Mouse (Mus musculus) olfactory bulb, adult 2 months (tissue): ENCODE results near the gene Cald1. TPM values are rescaled to one million over a fixed set of nuclear protein-coding genes. Genes with fewer than 3 reads are reported as not detected.

Source experiments
- H3K27ac ChIP-seq: fragments of 200-500 bp; 2 replicates; pipeline ENCODE4 v1.5.1; 2012; ENCODE audit warnings: low read depth, low read length; ENCODE audit not compliant: insufficient read depth
- H3K4me1 ChIP-seq: fragments of 200-500 bp; 2 replicates; pipeline ENCODE4 v1.6.1; 2012; ENCODE audit warnings: low read length; ENCODE audit not compliant: control insufficient read depth, insufficient read depth
- H3K4me3 ChIP-seq: fragments of 200-500 bp; 2 replicates; pipeline ENCODE4 v1.5.1; 2012; ENCODE audit warnings: mild to moderate bottlenecking, low read depth, low read length, moderate library complexity; ENCODE audit not compliant: insufficient read depth
- CTCF ChIP-seq: fragments of 200-500 bp; IDR thresholded peaks from 2 replicates; pipeline ENCODE4 v1.5.1; 2012; ENCODE audit warnings: low read depth, mild to moderate bottlenecking, low read length, moderate library complexity; ENCODE audit not compliant: insufficient read depth
- POLR2A ChIP-seq: fragments of 200-500 bp; IDR thresholded peaks from 2 replicates; pipeline ENCODE4 v1.6.1; 2012; ENCODE audit warnings: mild to moderate bottlenecking, low read depth, low read length, moderate library complexity; ENCODE audit not compliant: insufficient read depth
- WGBS: fragments of 180-500 bp; shearing (Covaris S2); methylation state at CpG from one replicate; pipeline ENCODE4 v1.1.7; 2018; 5-methylcytosine and 5-hydroxymethylcytosine counted together
- polyA plus RNA-seq: library from polyadenylated mRNA; stranded (reverse); fragments of >200 nt; gene quantifications from 2 replicates; pipeline ENCODE4 v1.2.4, GENCODE M21; 2012; ENCODE audit warnings: low replicate concordance; ENCODE audit not compliant: missing spikeins, insufficient read depth, insufficient read length

Gene Cald1
- polyA plus RNA-seq, 1 experiment = not detected

DNA sequence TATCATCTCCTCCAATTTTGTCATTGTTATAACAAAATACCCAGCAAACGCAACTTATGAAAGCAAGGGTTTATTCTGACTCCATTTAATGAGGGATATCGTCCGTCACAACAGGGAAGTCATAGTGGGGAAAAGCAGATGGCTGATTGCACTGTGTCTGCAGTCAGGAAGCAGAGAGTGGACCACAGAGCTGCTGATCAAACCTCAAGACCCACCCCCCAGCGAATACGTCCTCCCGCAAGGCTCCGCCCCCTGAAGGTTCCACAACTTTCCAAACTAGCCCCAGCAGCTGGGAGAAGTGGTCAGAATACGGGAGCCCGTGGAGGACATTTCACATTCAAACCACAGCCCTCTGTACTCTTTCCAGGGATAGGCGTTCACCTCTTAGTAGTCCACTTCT, 76.6 kb downstream of the Cald1 start:
- Histone ChIP-seq H3K4me1 (no peaks in the 10 kb centered on the region), H3K4me3 (no peak overlapping the region), H3K27ac (no peak overlapping the region)
- 75% methylated on average over 10 of the region's 10 CpGs for WGBS
- TF ChIP-seq POLR2A (no peak), CTCF (no peak)

DNA sequence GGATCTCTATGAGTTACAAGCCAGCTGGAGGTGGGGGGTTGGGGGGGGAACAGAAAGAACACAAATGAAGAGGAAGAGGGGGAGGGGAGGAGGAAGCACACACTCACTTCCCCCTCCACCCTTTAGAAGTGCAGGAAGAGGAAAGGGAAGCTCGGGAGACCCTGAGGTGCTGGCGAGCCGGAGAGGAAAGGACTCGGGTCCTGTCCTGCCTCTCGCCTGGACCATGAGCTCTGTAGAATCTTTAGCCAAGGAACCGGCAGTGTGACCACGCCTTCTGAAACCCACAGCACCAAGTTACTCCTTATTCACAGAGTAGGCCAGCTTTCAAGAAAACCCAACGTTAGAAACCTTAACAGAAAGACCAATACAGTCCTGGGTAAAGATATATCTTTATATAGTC, 83.8 kb downstream of the Cald1 start:
- 72% methylated on average over 8 of the region's 8 CpGs for WGBS
- Histone ChIP-seq H3K4me1 (0 out of 2 replicates have a peak, but pooled peaks cover 2% of the 10 kb centered on the region), H3K27ac (no peak overlapping the region), H3K4me3 (no peak overlapping the region)
- TF ChIP-seq CTCF (no peak), POLR2A (no peak)

DNA sequence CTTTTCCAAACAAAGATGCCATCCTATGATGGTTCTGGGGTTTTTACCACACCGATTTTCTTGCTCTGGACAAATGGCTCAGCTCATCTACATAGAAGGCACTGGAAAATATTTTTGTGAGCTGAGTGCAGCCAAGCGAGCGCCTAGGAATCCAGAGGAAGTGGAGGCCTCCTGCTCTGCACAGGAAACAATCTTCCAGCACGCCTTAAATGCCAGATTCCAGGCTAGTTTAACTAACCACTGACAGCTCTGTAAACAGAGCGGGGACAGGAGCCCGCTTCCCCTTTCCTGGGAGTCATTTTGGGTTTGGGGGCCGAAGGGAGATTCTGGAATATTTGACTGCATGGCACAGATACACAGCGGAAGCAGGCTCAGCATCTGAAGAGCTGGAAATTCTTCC, 86.6 kb downstream of the Cald1 start:
- Histone ChIP-seq H3K27ac (no peak overlapping the region), H3K4me3 (no peak overlapping the region), H3K4me1 (0 out of 2 replicates have a peak, but pooled peaks cover 2% of the 10 kb centered on the region)
- no peak for TF ChIP-seq CTCF
- no peak for TF ChIP-seq POLR2A
- 55% methylated on average over 8 of the region's 8 CpGs for WGBS

DNA sequence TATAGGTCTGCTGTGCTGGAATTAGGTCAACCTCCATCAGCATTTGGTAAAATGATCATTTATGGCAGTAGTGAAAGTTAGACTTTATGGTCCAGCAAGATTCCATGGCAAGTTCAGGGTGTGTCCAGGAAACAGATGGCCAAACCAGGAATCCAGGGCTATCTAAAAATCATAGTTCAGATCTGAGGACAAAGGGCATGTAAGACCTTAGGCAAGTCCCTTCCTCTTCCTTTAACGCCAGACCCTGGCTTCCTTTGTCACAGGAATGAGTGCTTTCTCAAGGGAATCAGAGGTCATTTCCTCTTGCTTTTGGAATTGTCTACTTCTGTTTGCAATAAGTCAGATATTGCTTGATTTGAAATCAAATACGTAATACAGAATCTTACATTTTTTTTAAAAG, 90.7 kb downstream of the Cald1 start:
- Histone ChIP-seq H3K4me3 (no peak overlapping the region), H3K27ac (no peak overlapping the region), H3K4me1 (0 out of 2 replicates have a peak, but pooled peaks cover 2% of the 10 kb centered on the region)
- WGBS = 89% methylated on average over 2 of the region's 2 CpGs
- TF ChIP-seq POLR2A = no peak
- no peak for TF ChIP-seq CTCF

DNA sequence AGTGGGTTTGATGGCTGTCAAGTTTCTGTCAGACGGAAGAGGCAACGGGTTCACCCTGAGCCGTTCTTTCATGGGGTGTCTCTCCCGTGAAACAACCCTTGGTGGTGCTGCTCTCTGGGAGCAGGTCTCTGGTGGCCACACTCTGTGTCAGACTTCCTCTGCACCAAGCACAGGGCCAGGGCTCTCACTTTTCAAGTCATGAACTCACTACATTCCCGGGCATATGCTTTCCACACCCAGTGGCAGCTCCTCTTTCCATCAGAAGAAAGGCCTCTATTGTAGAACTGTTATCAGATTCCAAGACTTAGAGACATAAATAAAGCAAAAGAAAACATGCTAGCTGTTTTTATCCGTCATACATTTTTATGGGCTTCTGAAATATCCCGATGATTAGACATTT, 93.1 kb downstream of the Cald1 start:
- Histone ChIP-seq H3K27ac (no peak overlapping the region), H3K4me3 (no peak overlapping the region), H3K4me1 (no peaks in the 10 kb centered on the region)
- WGBS = 75% methylated on average over 7 of the region's 7 CpGs
- no peak for TF ChIP-seq POLR2A
- no peak for TF ChIP-seq CTCF

DNA sequence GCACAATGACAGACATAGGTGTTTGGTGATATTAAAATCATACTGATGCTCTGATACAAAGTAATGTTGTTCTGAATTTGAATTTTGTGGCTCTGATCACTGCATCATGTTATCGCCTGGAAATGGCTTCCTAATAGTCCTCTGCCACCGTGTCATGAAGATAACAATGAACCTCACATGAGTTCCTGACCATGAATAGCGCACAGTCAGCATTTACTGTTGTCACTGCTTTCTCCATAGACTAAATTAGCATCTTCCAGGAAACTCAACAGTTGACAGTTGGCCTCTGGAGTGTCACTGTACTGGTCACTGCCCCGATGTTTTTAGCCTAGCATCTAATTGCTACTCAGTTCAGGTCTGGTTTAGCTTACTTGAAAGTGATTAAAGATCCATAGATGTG, 95.8 kb downstream of the Cald1 start:
- WGBS = 89% methylated on average over 4 of the region's 4 CpGs
- Histone ChIP-seq H3K4me1 (no peaks in the 10 kb centered on the region), H3K4me3 (no peak overlapping the region), H3K27ac (no peak overlapping the region)
- TF ChIP-seq POLR2A (no peak), CTCF (no peak)

DNA sequence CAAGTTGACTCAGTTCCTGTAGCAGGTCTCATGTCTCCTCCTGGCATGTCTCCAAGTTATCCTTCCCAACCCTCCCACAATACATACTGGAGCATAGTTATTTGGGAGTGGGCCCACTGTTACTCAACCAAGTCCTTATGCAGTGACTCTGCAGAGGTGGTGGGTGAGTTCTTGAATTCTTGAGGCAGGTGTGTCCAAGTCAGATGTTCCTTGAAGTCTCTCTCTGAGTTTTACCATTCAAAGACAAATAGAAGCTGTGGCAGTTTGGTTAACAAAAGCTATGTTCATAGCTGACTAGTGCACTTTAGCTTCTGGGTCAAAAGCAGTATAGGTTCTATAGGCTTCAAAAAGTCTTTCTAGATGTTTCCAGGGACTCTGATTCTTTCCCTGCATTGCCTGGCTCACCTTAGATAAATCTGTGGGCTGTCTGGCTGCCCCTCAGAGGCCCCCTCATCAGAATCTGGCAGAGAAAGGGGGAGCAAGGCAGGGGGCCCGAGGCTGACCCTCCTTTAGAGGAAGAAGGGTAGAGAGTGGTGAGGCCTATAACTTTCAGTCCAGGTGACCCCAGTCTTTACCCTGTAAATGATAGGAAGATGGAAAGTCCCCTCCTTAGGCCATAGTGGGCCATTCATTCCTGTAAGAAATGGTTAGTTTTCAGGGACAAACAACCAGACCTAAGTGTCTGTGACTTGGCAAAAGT, 105.3 kb downstream of the Cald1 start:
- WGBS = 83% methylated on average over 1 of the region's 1 CpGs
- Histone ChIP-seq H3K4me1 (peaks cover 4% of the 10 kb centered on the region), H3K27ac (no peak overlapping the region), H3K4me3 (no peak overlapping the region)
- TF ChIP-seq POLR2A = no peak

DNA sequence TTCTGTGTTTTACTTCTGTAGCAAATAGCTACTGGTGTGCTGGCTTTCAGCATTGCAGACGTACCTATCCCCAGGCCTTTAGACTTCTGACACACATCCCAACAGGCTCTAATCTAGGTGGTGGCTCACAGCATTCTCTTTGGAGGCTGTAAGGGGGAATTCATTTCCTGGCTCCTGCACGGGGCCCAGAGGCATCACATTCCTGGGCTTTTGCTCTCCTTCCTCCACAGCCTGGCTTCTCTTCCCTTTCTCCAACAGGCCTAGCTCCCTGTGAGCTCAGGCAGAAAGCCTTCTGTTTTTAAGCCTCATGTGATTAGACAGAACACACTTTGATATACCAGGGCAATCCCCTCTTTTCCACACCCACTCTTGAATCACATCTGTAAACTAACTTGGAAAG, 109.2 kb downstream of the Cald1 start:
- Histone ChIP-seq H3K27ac (no peak overlapping the region), H3K4me1 (peaks cover 10% of the 10 kb centered on the region), H3K4me3 (no peak overlapping the region)
- TF ChIP-seq POLR2A (no peak), CTCF (no peak)
- WGBS = 69% methylated on average over 2 of the region's 2 CpGs

DNA sequence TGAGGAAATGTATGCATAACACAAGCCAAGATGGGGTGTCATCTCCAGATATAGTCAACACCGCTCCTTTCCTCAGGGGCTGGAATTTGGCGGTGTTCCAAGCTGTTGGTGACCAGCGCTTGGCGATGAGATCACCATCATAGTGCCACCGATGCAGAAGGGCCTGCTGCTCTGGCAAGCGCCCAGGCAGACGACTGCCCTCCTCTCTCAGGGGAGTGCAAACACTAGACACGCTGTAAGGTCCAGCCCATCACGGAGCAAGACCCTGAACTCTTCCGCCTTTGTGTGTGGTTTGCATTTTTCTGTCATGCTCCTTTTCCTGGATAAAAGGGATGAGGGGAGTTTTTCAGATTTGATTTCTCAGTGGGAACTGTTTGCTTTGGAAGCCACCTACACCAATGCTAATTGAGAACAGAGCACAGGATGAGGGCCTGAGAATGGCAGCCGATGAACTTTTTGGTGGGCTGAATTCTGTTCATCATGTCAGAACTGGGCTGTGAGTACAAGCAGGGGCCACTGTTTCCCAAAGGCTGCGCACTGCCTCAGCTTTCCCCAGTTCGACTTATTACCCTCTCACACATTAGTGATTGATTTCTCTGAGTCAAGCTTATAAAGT, 110.5 kb downstream of the Cald1 start:
- H3K27ac ChIP-seq = no peak overlapping the region
- 21% methylated on average over 13 of the region's 13 CpGs for WGBS
- peaks cover 10% of the 10 kb centered on the region for H3K4me1 ChIP-seq
- TF ChIP-seq CTCF (no peak), POLR2A (no peak)
- H3K4me3 ChIP-seq = peak overlapping the region; percentile 67
